Mouse (Mus musculus): ENCODE results near the gene Foxp1. TPM values are rescaled to one million over a fixed set of nuclear protein-coding genes. Genes with fewer than 3 reads are reported as not detected.
A peak's percentile ranks its signal among the peaks of the same experiment; 100 is the strongest.

Foxp1 gene
- polyA plus RNA-seq, 1 experiment from 2014 or later: 141 TPM

GRCm38 (mm10) chr6:99027542-99028160 lies 494.9 kb downstream of the Foxp1 start:
- Histone ChIP-seq H3K4me1 (peaks cover 53% of the 10 kb centered on the region), H3K4me2 (replicated peaks) (peak overlapping the region; percentile 80), H3K4me3 (peak overlapping the region; percentile 72), H3K9me3 (no peaks in the 10 kb centered on the region), H3K9ac (peak overlapping the region; percentile 91), H3K27ac (peak overlapping the region; percentile 87), H3K27me3 (peaks cover 23% of the 10 kb centered on the region), H3K36me3 (no peaks in the 10 kb centered on the region)
- no peak; the same call in 1 of the 2 replicates for ATAC-seq (ENCODE audit: low FRiP score, low read depth)
- WGBS: 2% methylated on average over 20 of the region's 22 CpGs

- H3K27ac ChIP-seq: peak overlapping the region; percentile 87
- no peaks in the 10 kb centered on the region for H3K36me3 ChIP-seq
- H3K9me3 ChIP-seq: no peaks in the 10 kb centered on the region
- H3K4me3 ChIP-seq: peak overlapping the region; percentile 72
- peak overlapping the region; percentile 80 for H3K4me2 ChIP-seq (replicated peaks)
- peaks cover 53% of the 10 kb centered on the region for H3K4me1 ChIP-seq
- peaks cover 23% of the 10 kb centered on the region for H3K27me3 ChIP-seq
- H3K9ac ChIP-seq: peak overlapping the region; percentile 91
- WGBS: 15% methylated on average over 19 of the region's 19 CpGs
- ATAC-seq (ENCODE audit: low FRiP score, low read depth): no peak
Observed at GRCm38 (mm10) chr6:99026635-99027541, 495.6 kb downstream of the Foxp1 start.

- ATAC-seq (ENCODE audit: low FRiP score, low read depth): no peak
- Histone ChIP-seq H3K4me3 (peak overlapping the region; percentile 34), H3K27ac (no peak overlapping the region), H3K9me3 (no peaks in the 10 kb centered on the region), H3K9ac (peak overlapping the region; percentile 58; the same call in 1 of the 2 replicates), H3K4me1 (peaks cover 51% of the 10 kb centered on the region), H3K36me3 (no peaks in the 10 kb centered on the region), H3K27me3 (peaks cover 20% of the 10 kb centered on the region), H3K4me2 (replicated peaks) (peak overlapping the region; percentile 61)
- 38% methylated on average over 3 of the region's 3 CpGs for WGBS
Observed at GRCm38 (mm10) chr6:99026040-99026439, 496.5 kb downstream of the Foxp1 start.

- Histone ChIP-seq H3K27me3 (peaks cover 20% of the 10 kb centered on the region), H3K4me2 (replicated peaks) (peak overlapping the region; percentile 61), H3K9me3 (no peaks in the 10 kb centered on the region), H3K27ac (no peak overlapping the region), H3K36me3 (no peaks in the 10 kb centered on the region), H3K4me3 (peak overlapping the region; percentile 34), H3K4me1 (peaks cover 57% of the 10 kb centered on the region), H3K9ac (peak overlapping the region; percentile 46)
- 25% methylated on average over 9 of the region's 9 CpGs for WGBS
- no peak for ATAC-seq (ENCODE audit: low FRiP score, low read depth)
Observed at GRCm38 (mm10) chr6:99024588-99024987, 497.9 kb downstream of the Foxp1 start.

GRCm38 (mm10) chr6:99020570-99021444 lies 501.7 kb downstream of the Foxp1 start:
- H3K4me3 ChIP-seq: no peak overlapping the region; the same call in 1 of the 2 replicates
- no peaks in the 10 kb centered on the region for H3K9me3 ChIP-seq
- peaks cover 22% of the 10 kb centered on the region for H3K27me3 ChIP-seq
- H3K4me2 ChIP-seq (replicated peaks): peak overlapping the region; percentile 28
- H3K9ac ChIP-seq: 0 out of 2 replicates have a peak overlapping the region, but pooled peaks have one; percentile 19
- ATAC-seq (ENCODE audit: low FRiP score, low read depth): no peak
- WGBS: 36% methylated on average over 12 of the region's 12 CpGs
- H3K4me1 ChIP-seq: peaks cover 52% of the 10 kb centered on the region
- peaks cover 7% of the 10 kb centered on the region for H3K36me3 ChIP-seq
- peak overlapping the region; percentile 28; the same call in 1 of the 2 replicates for H3K27ac ChIP-seq

GRCm38 (mm10) chr6:99019716-99020115 lies 502.8 kb downstream of the Foxp1 start:
- Histone ChIP-seq H3K9ac (no peak overlapping the region), H3K9me3 (no peaks in the 10 kb centered on the region), H3K4me2 (replicated peaks) (peak overlapping the region; percentile 22), H3K4me3 (no peak overlapping the region), H3K4me1 (peaks cover 47% of the 10 kb centered on the region), H3K36me3 (peaks cover 18% of the 10 kb centered on the region), H3K27me3 (peaks cover 23% of the 10 kb centered on the region), H3K27ac (no peak overlapping the region)
- ATAC-seq (ENCODE audit: low FRiP score, low read depth): no peak
- WGBS: 26% methylated on average over 8 of the region's 8 CpGs

GRCm38 (mm10) chr6:99019266-99019665 lies 503.3 kb downstream of the Foxp1 start:
- Histone ChIP-seq H3K9ac (no peak overlapping the region), H3K27ac (no peak overlapping the region), H3K36me3 (peaks cover 21% of the 10 kb centered on the region), H3K4me1 (peaks cover 47% of the 10 kb centered on the region), H3K4me2 (replicated peaks) (peak overlapping the region; percentile 22), H3K9me3 (no peaks in the 10 kb centered on the region), H3K4me3 (no peak overlapping the region), H3K27me3 (peaks cover 27% of the 10 kb centered on the region)
- no peak for ATAC-seq (ENCODE audit: low FRiP score, low read depth)
- WGBS: 12% methylated on average over 9 of the region's 9 CpGs

GRCm38 (mm10) chr6:99013866-99014502 lies 508.5 kb downstream of the Foxp1 start:
- ATAC-seq (ENCODE audit: low FRiP score, low read depth): 0 out of 2 replicates have a peak, but pooled peaks have one; percentile 32
- H3K4me1 ChIP-seq: peaks cover 36% of the 10 kb centered on the region
- H3K27me3 ChIP-seq: peaks cover 28% of the 10 kb centered on the region
- H3K36me3 ChIP-seq: peaks cover 41% of the 10 kb centered on the region
- H3K27ac ChIP-seq: no peak overlapping the region
- H3K4me2 ChIP-seq (replicated peaks): no peak overlapping the region
- no peak overlapping the region for H3K4me3 ChIP-seq
- H3K9me3 ChIP-seq: no peaks in the 10 kb centered on the region
- H3K9ac ChIP-seq: no peak overlapping the region
- 30% methylated on average over 16 of the region's 16 CpGs for WGBS

GRCm38 (mm10) chr6:99013119-99013865 lies 509.2 kb downstream of the Foxp1 start:
- Histone ChIP-seq H3K27me3 (peaks cover 28% of the 10 kb centered on the region), H3K36me3 (peaks cover 47% of the 10 kb centered on the region), H3K9ac (no peak overlapping the region), H3K27ac (0 out of 2 replicates have a peak overlapping the region, but pooled peaks have one; percentile 11), H3K4me1 (peaks cover 30% of the 10 kb centered on the region), H3K4me2 (replicated peaks) (no peak overlapping the region), H3K4me3 (no peak overlapping the region), H3K9me3 (0 out of 2 replicates have a peak, but pooled peaks cover 3% of the 10 kb centered on the region)
- no peak for ATAC-seq (ENCODE audit: low FRiP score, low read depth)
- 34% methylated on average over 14 of the region's 14 CpGs for WGBS

- Histone ChIP-seq H3K27ac (no peak overlapping the region), H3K27me3 (peaks cover 30% of the 10 kb centered on the region), H3K4me2 (replicated peaks) (no peak overlapping the region), H3K4me1 (peaks cover 28% of the 10 kb centered on the region), H3K4me3 (no peak overlapping the region), H3K9ac (no peak overlapping the region), H3K36me3 (peaks cover 59% of the 10 kb centered on the region), H3K9me3 (0 out of 2 replicates have a peak, but pooled peaks cover 3% of the 10 kb centered on the region)
- WGBS: 68% methylated on average over 8 of the region's 8 CpGs
- no peak for ATAC-seq (ENCODE audit: low FRiP score, low read depth)
Observed at GRCm38 (mm10) chr6:99011895-99012584, 510.5 kb downstream of the Foxp1 start.
